Mouse (Mus musculus): ENCODE results near the gene Ddb2.
"Not testable (repeated sequence)": the region's sequence is repeated elsewhere in the genome, so short reads cannot be mapped to it uniquely, and the experiment has no call there.

The Ddb2 gene

DNA sequence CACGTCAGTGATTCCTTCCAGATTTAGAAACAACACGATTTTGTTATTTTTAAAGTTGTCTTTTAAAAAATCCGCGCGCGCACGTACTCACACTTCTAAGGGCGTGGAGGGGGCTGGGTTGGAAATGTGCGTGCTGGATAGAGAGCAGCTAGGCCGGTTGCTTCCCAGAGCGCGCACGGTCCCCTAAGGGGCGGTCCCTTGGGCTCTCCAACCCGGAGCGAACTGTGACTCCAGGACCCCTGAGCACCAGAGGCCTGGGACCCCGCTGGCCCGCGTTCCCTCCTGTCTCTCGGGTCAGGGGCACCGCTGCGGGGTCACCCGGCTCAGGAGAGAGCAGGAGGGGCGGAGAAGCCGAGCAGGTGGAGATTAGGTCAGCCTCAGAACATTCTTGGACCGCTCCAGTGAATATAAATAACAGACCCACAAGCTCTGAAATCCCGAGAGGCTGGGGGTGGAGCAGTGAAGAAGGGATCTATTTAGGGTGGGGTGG lies 18.9 kb upstream of the Ddb2 start, which contains the start of gene Pacsin3:
TSS of gene Pacsin3 (plus strand) at position 294 of the 490 bp plus-strand sequence.
- DNase-seq (ENCODE audit: low spot score in 2 of 2) = no peak

DNA sequence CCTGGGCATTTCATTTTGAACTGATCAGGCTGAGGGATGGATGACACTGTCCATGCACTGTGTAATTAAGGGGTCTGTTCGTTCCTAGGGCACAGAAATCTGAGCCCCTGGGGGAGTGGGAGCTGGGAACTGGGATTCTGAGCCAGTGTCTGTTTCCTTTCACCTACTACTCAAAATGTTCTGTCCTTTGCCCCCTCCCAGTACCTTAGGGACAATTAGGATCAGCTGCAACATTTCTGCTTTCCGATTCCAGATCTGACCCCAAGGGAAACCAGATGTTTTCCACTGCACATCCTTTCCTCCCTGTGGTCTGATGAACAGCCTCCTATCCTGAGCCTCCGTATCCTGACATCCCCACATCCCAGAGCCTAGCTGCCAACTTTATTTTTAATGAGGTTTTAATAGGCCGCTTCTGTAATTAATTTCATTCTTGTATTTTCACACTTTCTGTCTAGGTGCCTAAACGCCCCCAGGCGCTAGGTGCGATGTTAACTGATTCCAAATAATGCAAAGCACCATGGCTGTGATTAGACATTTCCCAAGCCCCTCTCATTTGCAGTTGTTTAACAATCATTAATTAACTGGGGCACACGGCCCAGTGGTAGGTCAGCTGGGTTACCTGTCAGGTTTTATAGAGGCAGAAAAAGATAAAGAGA lies 18.1 kb upstream of the Ddb2 start:
- no peak for DNase-seq (ENCODE audit: low spot score in 2 of 2)

DNA sequence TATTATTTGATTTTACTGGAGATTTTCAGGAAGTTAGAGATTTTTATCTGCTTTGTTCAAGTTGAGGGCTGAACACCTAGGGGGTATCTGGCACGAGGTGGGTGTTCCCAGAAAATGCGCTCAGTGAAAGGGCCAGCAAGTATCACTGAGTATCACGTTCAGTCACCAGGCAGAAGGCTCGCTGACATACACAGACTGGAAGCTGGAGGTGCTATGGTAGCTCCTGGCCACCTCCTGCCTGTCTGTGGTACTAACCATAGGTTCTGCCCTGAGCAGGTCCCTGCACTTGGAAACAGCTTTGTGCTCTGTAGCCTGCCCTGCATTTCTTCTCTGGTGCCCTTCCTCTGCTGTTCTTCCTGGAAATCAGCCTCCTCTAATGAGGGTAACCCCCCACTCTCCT lies 15.7 kb upstream of the Ddb2 start:
- DNase-seq (ENCODE audit: low spot score in 2 of 2) = no peak

DNA sequence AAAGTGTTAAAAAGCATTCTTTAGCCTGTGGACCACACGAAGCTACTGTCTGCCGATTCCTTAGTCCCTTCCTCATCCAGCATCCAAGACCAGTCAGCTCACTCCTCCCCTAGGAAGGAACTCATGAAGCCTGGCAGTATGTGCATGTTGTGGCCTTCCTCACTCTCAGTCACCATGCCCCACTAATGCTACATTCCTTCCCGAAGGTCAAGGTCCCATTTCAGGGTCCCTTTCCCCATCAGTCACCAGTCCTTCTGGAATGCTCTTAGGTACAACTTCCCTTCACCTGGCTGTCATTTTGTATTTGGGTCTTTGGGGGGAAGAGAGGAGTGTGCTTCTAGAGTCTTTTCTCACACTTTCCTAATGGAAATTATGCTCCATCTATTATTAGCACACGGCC lies 15.2 kb upstream of the Ddb2 start:
- no peak for DNase-seq (ENCODE audit: low spot score in 2 of 2)

GRCm38 (mm10) chr2:91248366-91248765 lies 11.6 kb upstream of the Ddb2 start:
- no peak for DNase-seq (ENCODE audit: low spot score in 2 of 2)

DNA sequence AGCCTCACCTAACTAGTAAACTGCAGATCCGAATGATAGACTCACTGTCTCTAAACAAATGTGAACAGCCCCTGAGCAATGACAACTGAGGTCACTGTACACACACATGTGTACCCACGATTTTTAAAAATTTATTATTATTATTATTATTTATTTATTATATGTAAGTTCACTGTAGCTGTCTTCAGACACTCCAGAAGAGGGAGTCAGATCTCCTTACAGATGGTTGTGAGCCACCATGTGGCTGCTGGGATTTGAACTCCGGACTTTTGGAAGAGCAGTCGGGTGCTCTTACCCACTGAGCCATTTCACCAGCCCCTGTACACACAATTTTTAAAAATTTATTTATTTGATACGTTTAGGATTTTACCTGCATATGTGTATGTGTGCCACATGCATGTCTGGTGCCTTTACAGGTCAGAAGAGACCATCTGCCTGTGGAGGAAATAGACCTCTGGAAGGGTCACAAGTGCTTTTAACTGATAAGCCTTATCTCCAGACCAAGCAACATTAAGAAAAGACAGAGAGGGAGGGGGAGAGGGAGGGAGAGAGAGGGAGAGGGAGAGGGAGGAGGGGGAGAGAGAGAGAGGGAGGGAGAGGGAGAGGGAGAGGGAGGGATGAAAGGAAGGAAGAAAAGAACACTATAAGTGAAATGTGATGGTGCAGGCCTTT lies 7.9 kb upstream of the Ddb2 start:
- no peak for DNase-seq (ENCODE audit: low spot score in 2 of 2)

- DNase-seq (ENCODE audit: low spot score in 2 of 2) = no peak
Observed at GRCm38 (mm10) chr2:91243416-91243815, 6.6 kb upstream of the Ddb2 start.

- DNase-seq (ENCODE audit: low spot score in 2 of 2) = no peak
Observed at GRCm38 (mm10) chr2:91242547-91242946, 5.8 kb upstream of the Ddb2 start.

DNA sequence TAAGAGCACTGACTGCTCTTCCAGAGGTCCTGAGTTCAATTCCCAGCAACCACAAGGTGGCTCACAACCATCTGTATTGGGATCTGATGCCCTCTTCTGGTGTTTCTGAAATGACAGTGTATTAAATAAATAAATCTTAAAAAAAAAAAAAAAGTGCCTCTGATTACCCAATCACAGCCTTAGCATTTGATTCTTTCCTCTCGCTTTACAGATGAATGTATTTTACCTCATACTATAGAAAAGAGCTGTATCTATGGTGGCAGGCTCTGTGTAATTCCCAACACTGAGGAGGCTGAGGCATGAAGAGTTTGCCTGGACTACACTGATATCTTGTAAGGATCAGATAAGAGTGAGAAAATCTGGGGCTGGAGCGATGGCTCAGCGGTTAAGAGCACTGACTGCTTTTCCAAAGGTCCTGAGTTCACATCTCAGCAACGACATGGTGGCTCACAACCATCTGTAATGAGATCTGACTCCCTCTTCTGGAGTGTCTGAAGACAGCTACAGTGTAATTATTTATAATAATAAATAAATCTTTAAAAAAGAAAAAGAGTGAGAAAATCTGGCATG lies 814 bp upstream of the Ddb2 start:
- not testable (repeated sequence) for DNase-seq (ENCODE audit: low spot score in 2 of 2)

DNA sequence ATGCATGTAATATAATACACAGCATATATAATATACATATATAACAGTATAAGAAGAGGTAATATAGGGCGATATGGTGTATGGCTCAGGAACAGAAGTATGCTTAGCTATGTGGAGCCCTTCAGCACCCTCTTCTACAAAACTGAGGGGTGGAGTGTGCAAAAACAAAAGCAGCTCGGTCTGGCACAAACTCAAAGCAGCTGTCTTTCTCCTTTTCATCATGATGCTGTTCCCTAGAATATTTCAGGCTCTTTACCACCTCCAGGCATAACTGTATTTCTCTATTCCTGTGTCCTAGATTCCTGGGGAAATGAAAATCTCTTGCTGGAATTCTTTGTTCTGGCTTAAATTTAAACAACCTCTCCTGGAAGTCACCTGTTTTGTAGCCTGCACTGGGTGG lies 7.0 kb downstream of the Ddb2 start:
- DNase-seq (ENCODE audit: low spot score in 2 of 2) = no peak

DNA sequence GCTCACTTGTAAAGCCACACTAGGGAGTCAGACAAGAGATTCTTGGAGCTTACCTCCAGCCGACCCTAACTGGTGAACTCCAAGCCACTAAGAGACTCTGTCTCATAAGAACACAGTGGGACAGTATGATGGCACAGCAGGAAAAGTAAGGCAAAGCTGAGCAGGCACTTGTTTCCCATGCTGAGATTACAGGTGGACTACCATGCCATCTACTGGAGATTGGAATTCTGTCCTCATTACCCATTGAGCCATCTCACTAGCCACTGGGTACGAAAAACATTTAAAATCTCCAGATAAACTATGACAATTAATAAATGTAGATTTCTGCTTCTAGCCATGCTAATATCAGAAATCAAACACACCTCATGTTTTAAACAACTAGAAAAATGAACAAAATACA lies 13.2 kb downstream of the Ddb2 start:
- DNase-seq (ENCODE audit: low spot score in 2 of 2) = no peak

GRCm38 (mm10) chr2:91220501-91220900 lies 16.3 kb downstream of the Ddb2 start:
- DNase-seq (ENCODE audit: low spot score in 2 of 2) = no peak

GRCm38 (mm10) chr2:91217032-91217431 lies 19.8 kb downstream of the Ddb2 start:
- DNase-seq (ENCODE audit: low spot score in 2 of 2) = no peak

GRCm38 (mm10) chr2:91213311-91213710 lies 23.5 kb downstream of the Ddb2 start:
- no peak for DNase-seq (ENCODE audit: low spot score in 2 of 2)

GRCm38 (mm10) chr2:91206254-91206775 lies 30.5 kb downstream of the Ddb2 start:
- DNase-seq (ENCODE audit: low spot score in 2 of 2) = no peak

- DNase-seq (ENCODE audit: low spot score in 2 of 2) = no peak
Observed at GRCm38 (mm10) chr2:91202972-91203656, 33.7 kb downstream of the Ddb2 start.

- peak; percentile 91 to 93 for DNase-seq (ENCODE audit: low spot score in 2 of 2)
Observed at GRCm38 (mm10) chr2:91202222-91202971, 34.4 kb downstream of the Ddb2 start, which contains the start of the genes Nr1h3 and Acp2. Gene Nr1h3 (minus strand): TSS chr2:91202834. Gene Acp2 (plus strand): TSS chr2:91202885.

- no peak for DNase-seq (ENCODE audit: low spot score in 2 of 2)
Observed at GRCm38 (mm10) chr2:91198888-91199287, 37.9 kb downstream of the Ddb2 start.

- no peak for DNase-seq (ENCODE audit: low spot score in 2 of 2)
Observed at GRCm38 (mm10) chr2:91196577-91197001, 40.2 kb downstream of the Ddb2 start.

GRCm38 (mm10) chr2:91194624-91195332 lies 42.0 kb downstream of the Ddb2 start:
- peak; percentile 63 to 75 for DNase-seq (ENCODE audit: low spot score in 2 of 2)

GRCm38 (mm10) chr2:91190501-91190900 lies 46.3 kb downstream of the Ddb2 start:
- DNase-seq (ENCODE audit: low spot score in 2 of 2) = no peak
